Mouse (Mus musculus) heart, embryonic 14.5 days (tissue): ENCODE data around the gene Mtor. TPM values are rescaled to one million over a fixed set of nuclear protein-coding genes. Genes with fewer than 3 reads are reported as not detected.

Experiments used
- ATAC-seq: fragments of 200-750 bp; cut with Nextera tagmentation; 2 replicates; pipeline ENCODE4 v1.8.0; 2017; ENCODE audit warnings: low read depth, moderate TSS enrichment; ENCODE audit not compliant: insufficient number of reproducible peaks, insufficient read depth, low FRiP score
- H3K27ac ChIP-seq, 2 experiments: fragments of 200-500 bp in 1 of 2; fragments of 300-500 bp in 1 of 2; sonication (generic) in 1 of 2; replicated peaks in 1 of 2; 2 replicates each; pipeline ENCODE4 v1.5.1; 2012 to 2014; ENCODE audit warnings: low read depth in 2 of 2, low read length in 2 of 2, control low read depth in 1 of 2, mild to moderate bottlenecking in 1 of 2, mixed read lengths in 1 of 2; ENCODE audit not compliant: control insufficient read depth in 1 of 2, insufficient read depth in 1 of 2
- H3K27me3 ChIP-seq: fragments of 300-500 bp; sonication (generic); 2 replicates; pipeline ENCODE4 v1.6.1; 2014; ENCODE audit warnings: mild to moderate bottlenecking, low read length, control low read depth; ENCODE audit not compliant: control insufficient read depth, insufficient read depth
- H3K36me3 ChIP-seq: fragments of 300-500 bp; sonication (generic); 2 replicates; pipeline ENCODE4 v1.6.1; 2014; ENCODE audit warnings: mild to moderate bottlenecking, control low read depth, low read length, mixed read lengths; ENCODE audit not compliant: control insufficient read depth, insufficient read depth
- H3K4me1 ChIP-seq, 2 experiments: fragments of 200-500 bp in 1 of 2; fragments of 300-500 bp in 1 of 2; sonication (generic) in 1 of 2; 2 replicates each; pipeline ENCODE4 v1.6.1; 2012 to 2014; ENCODE audit warnings: low read length in 2 of 2, control low read depth in 1 of 2, mixed read lengths in 1 of 2; ENCODE audit not compliant: control insufficient read depth in 2 of 2, insufficient read depth in 2 of 2
- H3K4me2 ChIP-seq: fragments of 300-500 bp; sonication (generic); 2 replicates; pipeline ENCODE4 v1.6.1; 2014; ENCODE audit warnings: mild to moderate bottlenecking, low read length
- H3K4me3 ChIP-seq, 2 experiments: fragments of 200-500 bp in 1 of 2; fragments of 300-500 bp in 1 of 2; sonication (generic) in 1 of 2; 2 replicates each; pipeline ENCODE4 v1.5.1; 2012 to 2014; ENCODE audit warnings: low read length in 2 of 2, mild to moderate bottlenecking in 2 of 2, control low read depth in 1 of 2, low read depth in 1 of 2, moderate library complexity in 1 of 2; ENCODE audit not compliant: control insufficient read depth in 1 of 2, insufficient read depth in 1 of 2
- H3K9ac ChIP-seq: fragments of 300-500 bp; sonication (generic); 2 replicates; pipeline ENCODE4 v1.6.1; 2014; ENCODE audit warnings: mild to moderate bottlenecking, low read length
- H3K9me3 ChIP-seq: fragments of 300-500 bp; sonication (generic); 2 replicates; pipeline ENCODE4 v1.6.1; 2016; ENCODE audit warnings: low read length, control low read depth; ENCODE audit not compliant: control insufficient read depth
- WGBS: fragments of 180-500 bp; shearing (Covaris S2); extraction: QIAGEN DNeasy Blood & Tissue Kit; methylation state at CpG from one replicate; pipeline ENCODE4 v1.1.7; 2014; 5-methylcytosine and 5-hydroxymethylcytosine counted together
- polyA plus RNA-seq: library from polyadenylated mRNA; unstranded; fragments of >200 nt; fragmentation: Nextera tagmentation; extraction: Ambion mirVana; gene quantifications from 2 replicates; pipeline ENCODE4 v1.2.1, GENCODE M21; 2014

Mtor gene
- polyA plus RNA-seq = 18.4 and 21.2 TPM in 2 replicates

DNA sequence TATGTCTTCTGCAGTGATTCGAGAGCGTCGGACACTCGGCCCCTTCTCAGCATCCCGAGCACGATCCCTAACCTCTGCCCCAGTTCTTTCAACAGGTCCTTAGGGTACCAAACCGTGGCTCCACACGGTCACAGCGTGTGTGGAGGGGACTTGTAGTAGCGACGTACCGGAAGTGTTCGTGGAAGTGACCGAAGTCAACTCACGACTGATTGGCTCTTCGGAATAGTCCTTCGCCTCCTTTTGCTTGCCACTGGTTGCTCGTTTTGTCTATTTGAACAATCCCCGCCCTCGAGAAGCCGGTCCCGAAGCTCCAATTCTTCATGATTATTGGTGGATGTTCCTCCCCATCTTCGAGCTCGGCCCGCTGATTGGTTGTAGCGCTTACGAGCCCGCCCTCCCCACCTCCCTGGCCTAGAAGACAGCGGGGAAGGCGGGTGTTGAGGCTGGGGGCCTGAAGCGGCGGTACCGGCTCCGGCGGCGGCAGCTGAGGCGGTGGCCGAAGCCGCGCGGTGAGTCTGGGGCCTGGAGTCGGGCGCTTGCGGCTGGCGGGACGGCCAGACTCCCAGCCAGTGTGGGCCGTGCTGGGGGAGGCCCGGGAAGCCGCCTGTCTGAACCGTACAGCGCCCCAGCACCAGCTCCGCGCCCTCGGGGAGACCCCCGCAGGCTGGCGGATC, at the start of gene Mtor:
Mtor (plus strand) TSS at position 433 of the 674 bp plus-strand sequence.
- Histone ChIP-seq H3K9me3 (no peaks in the 10 kb centered on the region), H3K27me3 (no peaks in the 10 kb centered on the region), H3K9ac (peak within 1 kb of the TSS; percentile 88), H3K4me3 (peak within 1 kb of the TSS; percentile 81 to 86), H3K4me2 (peak within 1 kb of the TSS; percentile 70), H3K36me3 (peaks cover 14% of the 10 kb centered on the region), H3K27ac (peak within 1 kb of the TSS; percentile 65 to 81), H3K4me1 (peaks cover 12 to 19% of the 10 kb centered on the region in 2 experiments)
- under 1% methylated on average over 56 of the region's 56 CpGs for WGBS
- ATAC-seq = peak; percentile 94

DNA sequence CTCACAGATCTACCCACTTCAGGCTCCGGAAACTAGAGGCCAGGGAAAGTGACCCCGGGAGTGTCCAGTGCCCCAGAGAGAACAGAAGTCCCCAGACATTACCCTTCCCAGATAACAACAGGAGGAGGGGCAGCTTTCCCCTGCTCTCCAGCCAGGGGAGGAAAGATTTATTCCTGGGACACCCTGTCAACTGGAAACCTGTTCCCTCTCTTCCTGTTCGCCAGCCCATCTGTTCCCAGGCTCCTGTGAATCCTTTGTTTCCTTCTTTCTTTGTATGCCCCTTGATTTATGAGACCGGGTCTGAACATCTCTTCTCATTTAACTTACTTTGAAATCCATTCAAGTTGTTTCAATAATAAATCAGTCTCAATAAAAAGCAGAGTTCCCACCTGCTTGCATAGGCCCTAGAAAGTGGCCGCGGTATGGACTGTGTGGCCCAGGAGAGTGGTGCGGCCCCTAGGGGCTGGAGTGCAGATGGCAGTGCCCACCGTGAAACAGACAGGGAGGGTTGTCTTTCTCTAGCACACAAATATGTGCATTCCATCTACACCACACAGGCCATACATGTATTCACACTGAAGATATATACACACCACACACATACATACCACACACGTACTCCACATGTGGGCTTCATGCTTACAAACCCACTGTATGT, 48.8 kb upstream of the Mtor start:
- Histone ChIP-seq H3K9me3 (no peaks in the 10 kb centered on the region), H3K27me3 (peaks cover 33% of the 10 kb centered on the region), H3K9ac (no peak overlapping the region), H3K36me3 (no peaks in the 10 kb centered on the region), H3K4me3 (no peak overlapping the region), H3K27ac (no peak overlapping the region), H3K4me2 (no peak overlapping the region), H3K4me1 (no peaks in the 10 kb centered on the region)
- no peak for ATAC-seq
- 73% methylated on average over 9 of the region's 9 CpGs for WGBS

DNA sequence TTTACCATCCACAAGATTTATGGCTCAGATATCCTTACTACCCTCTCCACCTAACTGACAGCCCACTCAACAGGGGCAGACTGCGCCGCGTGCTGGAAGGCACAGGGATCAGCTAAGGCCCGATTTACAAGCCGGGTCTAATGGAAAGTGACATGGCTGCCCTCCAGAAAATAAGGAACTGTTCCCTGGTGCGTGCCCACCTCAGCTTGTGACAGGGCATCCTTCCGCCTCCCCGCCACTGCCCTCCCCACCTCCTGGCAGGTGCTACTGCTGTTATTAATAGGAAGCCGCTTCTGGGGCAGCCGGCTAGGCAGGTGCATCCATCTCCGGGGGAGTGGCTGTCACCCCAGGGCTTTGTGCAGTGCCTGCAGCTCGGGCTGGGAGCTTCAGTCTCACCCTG, 45.0 kb upstream of the Mtor start:
- no peaks in the 10 kb centered on the region for H3K36me3 ChIP-seq
- H3K9ac ChIP-seq = no peak overlapping the region
- H3K4me1 ChIP-seq = peaks cover 2 to 4% of the 10 kb centered on the region in 2 experiments; a peak in 1 of 4 replicates
- WGBS = 28% methylated on average over 12 of the region's 12 CpGs
- H3K27me3 ChIP-seq = peaks cover 55% of the 10 kb centered on the region
- no peak overlapping the region for H3K4me3 ChIP-seq
- no peaks in the 10 kb centered on the region for H3K9me3 ChIP-seq
- no peak overlapping the region for H3K27ac ChIP-seq
- no peak for ATAC-seq
- no peak overlapping the region for H3K4me2 ChIP-seq

DNA sequence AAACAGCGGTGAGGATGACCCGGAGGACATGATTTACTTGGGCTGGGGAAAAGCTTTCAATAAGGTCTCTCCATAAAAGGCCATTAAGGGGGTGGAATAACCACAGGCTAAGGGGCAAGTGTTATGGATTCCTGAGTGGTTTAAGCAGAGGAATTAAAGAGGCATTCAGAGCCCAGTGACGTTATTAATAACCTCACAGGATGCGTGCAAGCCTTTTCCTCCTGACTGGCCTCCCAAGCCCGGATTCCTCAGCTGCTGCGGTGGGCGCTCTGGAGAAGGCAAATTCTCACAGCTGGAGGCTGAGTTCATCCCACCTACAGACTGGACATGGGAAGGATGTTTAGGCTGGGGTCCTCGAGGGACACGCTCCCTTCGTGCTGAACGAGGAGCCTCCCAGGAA, 43.7 kb upstream of the Mtor start:
- H3K27ac ChIP-seq = no peak overlapping the region
- ATAC-seq = no peak
- no peak overlapping the region for H3K4me3 ChIP-seq
- 11% methylated on average over 11 of the region's 11 CpGs for WGBS
- peaks cover 2 to 4% of the 10 kb centered on the region in 2 experiments; a peak in 1 of 4 replicates for H3K4me1 ChIP-seq
- H3K9me3 ChIP-seq = no peaks in the 10 kb centered on the region
- no peak overlapping the region for H3K9ac ChIP-seq
- H3K4me2 ChIP-seq = no peak overlapping the region
- H3K27me3 ChIP-seq = peaks cover 55% of the 10 kb centered on the region
- H3K36me3 ChIP-seq = no peaks in the 10 kb centered on the region

DNA sequence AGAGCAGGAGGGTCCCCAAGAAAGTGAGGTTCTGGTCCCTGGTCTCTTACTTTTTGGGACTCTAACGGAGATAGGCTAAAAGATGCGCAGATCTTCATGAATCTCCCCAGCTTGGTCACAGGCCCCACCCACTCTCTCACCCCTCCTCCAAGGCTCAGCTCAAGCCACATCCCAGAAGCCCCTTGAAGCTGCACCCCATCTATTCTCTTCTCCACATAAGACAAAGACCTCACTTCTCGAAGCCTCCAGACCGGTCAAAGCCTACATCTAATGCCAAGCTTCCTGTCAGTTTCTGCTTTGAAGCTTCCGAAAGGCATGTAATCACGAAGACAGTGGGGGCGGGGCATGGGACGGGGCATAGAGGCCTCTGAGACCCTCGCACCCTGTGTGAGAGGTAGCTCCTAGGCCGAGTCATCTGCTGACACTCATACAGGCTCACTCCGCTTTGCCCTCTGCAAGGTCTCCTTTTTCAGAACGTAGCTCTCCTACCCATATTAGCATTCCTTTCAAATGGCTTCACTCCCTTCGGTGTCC, 43.1 kb upstream of the Mtor start:
- WGBS = 15% methylated on average over 13 of the region's 13 CpGs
- Histone ChIP-seq H3K9me3 (no peaks in the 10 kb centered on the region), H3K4me1 (peaks cover 2 to 4% of the 10 kb centered on the region in 2 experiments; a peak in 1 of 4 replicates), H3K27me3 (peaks cover 53% of the 10 kb centered on the region), H3K4me3 (no peak overlapping the region), H3K27ac (no peak overlapping the region), H3K4me2 (no peak overlapping the region), H3K9ac (no peak overlapping the region), H3K36me3 (no peaks in the 10 kb centered on the region)
- ATAC-seq = no peak

DNA sequence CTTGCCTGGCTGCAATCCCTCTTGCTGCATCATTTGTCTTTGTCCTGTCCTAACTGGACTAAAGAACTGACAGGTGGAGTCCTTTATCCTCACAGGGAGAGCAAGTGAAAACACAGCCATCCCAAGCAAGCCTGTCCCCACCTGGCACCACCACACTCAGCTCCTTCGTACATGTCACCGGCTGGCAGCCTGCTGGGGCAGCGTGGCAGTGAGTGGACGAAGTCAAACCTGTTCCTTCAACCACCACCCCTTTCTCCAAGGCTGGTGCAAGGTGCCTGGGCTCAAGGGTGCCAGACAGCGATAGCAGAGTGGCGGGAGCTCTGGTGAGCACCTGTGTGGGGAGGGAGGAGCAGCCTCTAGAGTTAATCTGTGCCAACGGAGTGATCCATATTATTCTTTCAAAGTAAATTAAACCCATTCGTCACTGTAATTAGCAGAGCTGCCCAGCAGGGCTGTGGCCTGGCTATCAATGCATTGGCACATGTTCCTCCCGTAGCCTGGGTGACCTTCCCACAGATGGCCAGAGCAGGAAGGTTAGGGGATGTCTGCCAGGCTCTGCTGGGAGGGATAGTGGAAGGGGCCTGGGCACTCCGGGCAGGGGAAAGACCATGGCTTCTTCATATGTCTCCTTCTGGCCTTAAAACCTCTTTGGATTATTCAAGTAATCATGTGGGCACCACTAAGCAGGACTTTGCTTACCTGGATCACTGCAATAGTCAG, 40.0 kb upstream of the Mtor start:
- H3K27me3 ChIP-seq = peaks cover 34% of the 10 kb centered on the region
- no peak overlapping the region for H3K9ac ChIP-seq
- ATAC-seq = no peak
- H3K9me3 ChIP-seq = no peaks in the 10 kb centered on the region
- WGBS = 71% methylated on average over 10 of the region's 10 CpGs
- H3K36me3 ChIP-seq = no peaks in the 10 kb centered on the region
- H3K4me1 ChIP-seq = peaks cover 2 to 4% of the 10 kb centered on the region in 2 experiments; a peak in 1 of 4 replicates
- H3K4me3 ChIP-seq = no peak overlapping the region
- no peak overlapping the region for H3K27ac ChIP-seq
- H3K4me2 ChIP-seq = no peak overlapping the region

DNA sequence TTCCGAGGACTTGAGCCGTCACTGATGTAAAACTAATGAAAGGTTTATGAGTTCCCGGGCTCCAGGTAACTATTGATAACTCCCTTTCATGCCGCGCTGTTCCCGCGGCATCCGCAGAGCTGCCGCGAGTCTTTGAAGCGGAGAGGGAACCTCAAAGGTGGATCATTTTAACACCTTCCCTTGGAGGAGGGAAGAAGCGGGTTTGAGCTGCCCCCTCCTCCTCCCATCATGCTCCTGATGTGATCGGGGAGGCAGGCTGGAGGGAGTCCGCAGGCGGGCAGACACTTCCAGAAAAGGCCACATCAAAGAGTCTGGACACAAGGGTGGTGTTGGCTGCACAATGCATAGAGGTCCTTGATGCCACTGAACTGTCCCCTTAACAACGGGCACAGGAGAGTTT, 32.8 kb upstream of the Mtor start:
- H3K27me3 ChIP-seq = peaks cover 32% of the 10 kb centered on the region
- 8% methylated on average over 16 of the region's 16 CpGs for WGBS
- no peaks in the 10 kb centered on the region for H3K36me3 ChIP-seq
- no peak overlapping the region for H3K27ac ChIP-seq
- no peaks in the 10 kb centered on the region for H3K4me1 ChIP-seq
- H3K4me3 ChIP-seq = no peak overlapping the region
- no peak for ATAC-seq
- H3K9me3 ChIP-seq = no peaks in the 10 kb centered on the region
- H3K4me2 ChIP-seq = no peak overlapping the region
- no peak overlapping the region for H3K9ac ChIP-seq
